Mouse (Mus musculus) stomach, embryonic 16.5 days (tissue): ENCODE data around the gene Olfr266. TPM values are rescaled to one million over a fixed set of nuclear protein-coding genes. Genes with fewer than 3 reads are reported as not detected.

ENCODE experiments used
- ATAC-seq: fragments of 200-750 bp; cut with Nextera tagmentation; 2 replicates; pipeline ENCODE4 v1.8.0; 2017; ENCODE audit warnings: moderate number of reproducible peaks, moderate TSS enrichment; ENCODE audit not compliant: insufficient read depth, low FRiP score
- H3K27ac ChIP-seq: fragments of 300-500 bp; sonication (generic); 2 replicates; pipeline ENCODE4 v1.5.1; 2014; ENCODE audit warnings: low read length
- H3K27me3 ChIP-seq: fragments of 300-500 bp; sonication (generic); 2 replicates; pipeline ENCODE4 v1.6.1; 2014; ENCODE audit warnings: low read length, control low read depth, mixed read lengths; ENCODE audit not compliant: control insufficient read depth, insufficient read depth
- H3K36me3 ChIP-seq: fragments of 300-500 bp; sonication (generic); 2 replicates; pipeline ENCODE4 v1.6.1; 2014; ENCODE audit warnings: low read length; ENCODE audit not compliant: control insufficient read depth, insufficient read depth
- H3K4me1 ChIP-seq: fragments of 300-500 bp; sonication (generic); 2 replicates; pipeline ENCODE4 v1.6.1; 2014; ENCODE audit warnings: low read length, control low read depth, mixed read lengths; ENCODE audit not compliant: control insufficient read depth, insufficient read depth
- H3K4me2 ChIP-seq: fragments of 300-500 bp; sonication (generic); 2 replicates; pipeline ENCODE4 v1.6.1; 2014; ENCODE audit warnings: low read depth, low read length, mixed read lengths
- H3K4me3 ChIP-seq: fragments of 300-500 bp; sonication (generic); replicated peaks from 2 replicates; pipeline ENCODE4 v1.5.1; 2014; ENCODE audit warnings: mild to moderate bottlenecking, low read length
- H3K9ac ChIP-seq: fragments of 300-500 bp; sonication (generic); 2 replicates; pipeline ENCODE4 v1.6.1; 2014; ENCODE audit warnings: low read length
- H3K9me3 ChIP-seq: fragments of 300-500 bp; sonication (generic); replicated peaks from 2 replicates; pipeline ENCODE4 v1.6.1; 2016; ENCODE audit warnings: low read length, control low read depth; ENCODE audit not compliant: control insufficient read depth
- WGBS: fragments of 180-500 bp; shearing (Covaris S2); extraction: QIAGEN DNeasy Blood & Tissue Kit; methylation state at CpG from one replicate; pipeline ENCODE4 v1.1.7; 2014; 5-methylcytosine and 5-hydroxymethylcytosine counted together
- polyA plus RNA-seq: library from polyadenylated mRNA; unstranded; fragments of >200 nt; fragmentation: Nextera tagmentation; extraction: Ambion mirVana; gene quantifications from 2 replicates; pipeline ENCODE4 v1.2.1, GENCODE M21; 2015

Gene Olfr266
- not detected in 2 replicates for polyA plus RNA-seq

GRCm38 (mm10) chr3:106826187-106826586 is at the start of gene Olfr266:
TSS of gene Olfr266 (minus strand) at chr3:106826287.
- 71% methylated on average over 1 of the region's 1 CpGs for WGBS
- no peaks in the 10 kb centered on the region for H3K36me3 ChIP-seq

GRCm38 (mm10) chr3:106875626-106876025 is 49.5 kb upstream of the Olfr266 start:
- H3K4me2 ChIP-seq: no peak overlapping the region
- 85% methylated on average over 1 of the region's 1 CpGs for WGBS
- H3K27me3 ChIP-seq: no peaks in the 10 kb centered on the region
- no peak for ATAC-seq
- H3K4me3 ChIP-seq: no peak overlapping the region
- no peak overlapping the region for H3K9ac ChIP-seq
- H3K9me3 ChIP-seq: no peaks in the 10 kb centered on the region
- H3K27ac ChIP-seq: no peak overlapping the region
- no peaks in the 10 kb centered on the region for H3K4me1 ChIP-seq
- no peaks in the 10 kb centered on the region for H3K36me3 ChIP-seq

More at GRCm38 (mm10) chr3:106826187-106826586, at the start of gene Olfr266:
- no peak within 1 kb of the TSS for H3K4me3 ChIP-seq
- no peaks in the 10 kb centered on the region for H3K9me3 ChIP-seq
- no peak for ATAC-seq
- no peaks in the 10 kb centered on the region for H3K4me1 ChIP-seq
- no peak within 1 kb of the TSS for H3K27ac ChIP-seq
- H3K9ac ChIP-seq: no peak within 1 kb of the TSS
- no peaks in the 10 kb centered on the region for H3K27me3 ChIP-seq
- H3K4me2 ChIP-seq: no peak within 1 kb of the TSS

- H3K4me3 ChIP-seq: no peak overlapping the region
- no peak overlapping the region for H3K4me2 ChIP-seq
- no peak for ATAC-seq
- H3K36me3 ChIP-seq: no peaks in the 10 kb centered on the region
- no peaks in the 10 kb centered on the region for H3K9me3 ChIP-seq
- no peaks in the 10 kb centered on the region for H3K27me3 ChIP-seq
- no peak overlapping the region for H3K9ac ChIP-seq
- H3K27ac ChIP-seq: no peak overlapping the region
- H3K4me1 ChIP-seq: no peaks in the 10 kb centered on the region
Observed at GRCm38 (mm10) chr3:106872893-106873292, 46.8 kb upstream of the Olfr266 start.

DNA sequence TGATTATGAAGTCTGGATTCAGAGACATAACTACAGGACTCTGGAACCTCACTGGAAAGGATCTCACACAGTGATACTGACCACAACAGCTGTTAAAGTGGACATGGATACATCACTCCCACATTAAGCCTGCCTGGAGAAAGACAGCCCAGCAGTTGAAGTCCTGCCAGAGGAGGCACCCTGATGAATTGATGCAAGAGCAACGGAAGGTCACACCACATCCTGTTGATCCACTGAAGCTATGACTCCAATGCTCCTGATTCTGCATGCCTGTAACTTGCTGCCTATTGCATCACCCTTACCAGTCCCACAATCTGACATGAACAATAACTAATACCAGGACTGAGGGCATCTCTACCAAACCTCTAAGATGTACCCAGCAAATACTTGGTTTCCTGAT is 6.0 kb upstream of the Olfr266 start:
- WGBS: 75% methylated on average over 1 of the region's 1 CpGs
- Histone ChIP-seq H3K4me1 (no peaks in the 10 kb centered on the region), H3K9ac (no peak overlapping the region), H3K27ac (no peak overlapping the region), H3K27me3 (no peaks in the 10 kb centered on the region), H3K4me2 (no peak overlapping the region), H3K4me3 (no peak overlapping the region), H3K36me3 (no peaks in the 10 kb centered on the region), H3K9me3 (no peaks in the 10 kb centered on the region)
- no peak for ATAC-seq

- no peaks in the 10 kb centered on the region for H3K4me1 ChIP-seq
- 74% methylated on average over 2 of the region's 2 CpGs for WGBS
- no peak overlapping the region for H3K4me3 ChIP-seq
- H3K9ac ChIP-seq: no peak overlapping the region
- no peak overlapping the region for H3K4me2 ChIP-seq
- no peak for ATAC-seq
- H3K36me3 ChIP-seq: no peaks in the 10 kb centered on the region
- no peak overlapping the region for H3K27ac ChIP-seq
- H3K9me3 ChIP-seq: no peaks in the 10 kb centered on the region
- H3K27me3 ChIP-seq: no peaks in the 10 kb centered on the region
Observed at GRCm38 (mm10) chr3:106817676-106818075, 8.4 kb downstream of the Olfr266 start.

DNA sequence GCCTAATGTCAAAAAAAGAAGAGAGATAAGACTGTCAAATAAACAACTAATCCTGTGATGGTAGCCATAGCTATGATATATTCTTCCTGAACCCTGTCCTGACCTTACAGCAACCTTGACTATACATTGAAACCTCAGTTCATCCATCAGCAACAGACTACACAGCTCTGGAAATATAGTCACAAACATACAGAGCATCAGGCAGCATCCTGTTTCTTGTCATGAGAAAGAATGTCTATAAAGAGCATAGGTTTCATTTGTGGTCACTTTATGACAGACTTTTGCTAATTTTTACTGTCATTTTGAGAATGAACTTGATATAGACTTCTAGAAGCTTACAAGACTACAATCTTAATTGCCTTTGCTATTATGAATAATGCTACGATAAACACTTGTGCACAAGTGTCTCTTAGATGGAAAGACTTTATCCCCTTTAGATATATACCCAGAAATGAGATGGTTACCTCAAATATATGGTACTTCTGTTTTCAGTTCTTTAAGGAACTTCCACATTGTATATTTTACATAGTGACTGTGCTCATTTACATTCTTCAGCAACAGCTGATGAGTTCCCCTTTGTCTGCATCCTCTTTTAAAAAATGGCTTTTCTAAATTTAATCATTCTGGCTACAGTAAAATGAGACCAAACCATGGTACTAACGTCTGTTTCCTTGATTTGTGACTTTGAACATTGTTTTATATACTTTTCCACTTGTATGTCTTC is 17.0 kb downstream of the Olfr266 start:
- no peaks in the 10 kb centered on the region for H3K9me3 ChIP-seq
- H3K4me1 ChIP-seq: no peaks in the 10 kb centered on the region
- ATAC-seq: no peak
- WGBS: 58% methylated on average over 2 of the region's 2 CpGs
- H3K9ac ChIP-seq: no peak overlapping the region
- H3K27me3 ChIP-seq: no peaks in the 10 kb centered on the region
- H3K27ac ChIP-seq: no peak overlapping the region
- no peaks in the 10 kb centered on the region for H3K36me3 ChIP-seq
- H3K4me2 ChIP-seq: no peak overlapping the region
- H3K4me3 ChIP-seq: no peak overlapping the region

- H3K9me3 ChIP-seq: no peaks in the 10 kb centered on the region
- H3K4me2 ChIP-seq: no peak overlapping the region
- no peak overlapping the region for H3K9ac ChIP-seq
- no peaks in the 10 kb centered on the region for H3K36me3 ChIP-seq
- no peak overlapping the region for H3K4me3 ChIP-seq
- no peak overlapping the region for H3K27ac ChIP-seq
- H3K4me1 ChIP-seq: no peaks in the 10 kb centered on the region
- H3K27me3 ChIP-seq: no peaks in the 10 kb centered on the region
- ATAC-seq: no peak
Observed at GRCm38 (mm10) chr3:106798079-106798478, 28.0 kb downstream of the Olfr266 start.

DNA sequence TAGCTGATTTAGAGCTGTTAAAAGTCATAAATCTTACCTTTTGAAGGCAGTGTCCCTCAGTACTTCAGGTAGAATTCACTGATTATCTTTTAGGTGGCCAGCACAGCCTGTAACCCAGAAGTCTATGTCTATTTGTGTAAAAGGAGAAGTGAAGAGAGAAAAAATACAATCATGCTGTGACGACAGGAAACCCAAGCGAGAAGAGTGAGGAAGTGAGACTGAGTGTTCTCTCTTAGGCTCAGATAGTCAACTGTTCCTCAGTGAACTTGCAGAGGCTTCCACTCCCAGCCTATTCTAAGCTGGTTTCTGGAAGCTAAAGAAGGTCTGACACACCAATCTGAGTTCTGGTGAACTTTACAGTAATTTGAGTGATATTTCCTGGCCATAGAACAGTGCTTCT is 36.2 kb downstream of the Olfr266 start, which contains the start of gene Cd53:
Cd53 (minus strand) TSS at position 220 of the 400 bp plus-strand sequence.
- H3K27me3 ChIP-seq: no peaks in the 10 kb centered on the region
- WGBS: 66% methylated on average over 2 of the region's 2 CpGs
- no peak within 1 kb of the TSS for H3K9ac ChIP-seq
- H3K4me3 ChIP-seq: no peak within 1 kb of the TSS
- no peak within 1 kb of the TSS for H3K27ac ChIP-seq
- no peaks in the 10 kb centered on the region for H3K4me1 ChIP-seq
- no peaks in the 10 kb centered on the region for H3K9me3 ChIP-seq
- no peak for ATAC-seq
- H3K4me2 ChIP-seq: no peak within 1 kb of the TSS
- H3K36me3 ChIP-seq: no peaks in the 10 kb centered on the region

DNA sequence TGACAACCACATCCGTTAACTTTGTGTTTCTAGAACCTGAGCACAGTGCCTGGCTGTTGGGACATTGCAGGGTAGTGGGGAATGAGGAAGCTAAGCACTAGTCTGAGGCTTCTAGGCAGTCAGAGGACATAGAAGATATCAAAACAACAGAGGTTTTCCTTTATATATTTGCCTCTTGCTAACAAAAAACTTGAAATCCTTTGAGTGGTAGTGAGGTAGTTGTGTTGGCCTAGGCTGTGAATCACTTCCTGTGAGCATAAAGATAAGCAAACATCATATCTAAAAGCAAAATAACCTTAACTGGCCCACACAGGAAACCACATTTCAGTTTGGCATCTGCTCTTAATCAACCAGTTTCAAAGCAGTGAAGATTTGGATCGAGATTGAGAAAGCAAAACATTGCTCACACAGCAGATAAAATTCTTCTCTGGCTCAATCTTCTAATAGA is 37.6 kb downstream of the Olfr266 start:
- H3K9me3 ChIP-seq: no peaks in the 10 kb centered on the region
- no peak overlapping the region for H3K4me2 ChIP-seq
- no peak overlapping the region for H3K9ac ChIP-seq
- no peak overlapping the region for H3K27ac ChIP-seq
- H3K36me3 ChIP-seq: no peaks in the 10 kb centered on the region
- 49% methylated on average over 2 of the region's 2 CpGs for WGBS
- no peak for ATAC-seq
- no peaks in the 10 kb centered on the region for H3K4me1 ChIP-seq
- H3K4me3 ChIP-seq: no peak overlapping the region
- no peaks in the 10 kb centered on the region for H3K27me3 ChIP-seq
